Mouse (Mus musculus): Measurements from ENCODE around the gene Wdr73. TPM values are rescaled to one million over a fixed set of nuclear protein-coding genes. Genes with fewer than 3 reads are reported as not detected.
A peak's percentile ranks its signal among the peaks of the same experiment; 100 is the strongest.

Wdr73 gene
- total RNA-seq, 1 experiment from 2014 or later = 31.7 TPM

DNA sequence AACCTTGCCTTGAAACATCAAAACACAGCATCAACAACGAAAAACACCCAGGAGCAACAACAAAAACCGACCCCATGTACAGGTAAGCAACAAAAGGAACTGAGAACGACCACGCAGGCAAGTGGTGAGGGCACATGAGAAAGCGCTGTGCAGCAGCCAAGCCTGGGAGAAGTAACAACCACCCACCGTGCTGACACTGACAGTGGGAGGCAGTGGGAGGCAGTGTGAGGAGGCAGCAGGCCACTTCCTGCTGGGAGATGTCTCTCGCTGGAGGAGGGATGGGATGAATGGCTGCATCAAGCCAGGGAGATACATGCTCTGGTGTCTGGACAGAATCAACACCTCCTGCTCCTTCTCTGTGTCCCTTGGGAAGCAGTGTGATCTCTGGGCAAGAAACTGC is 3.9 kb downstream of the Wdr73 start:
- ATAC-seq (replicated peaks; ENCODE audit: low read depth, poor library complexity, severe bottlenecking) = no peak

DNA sequence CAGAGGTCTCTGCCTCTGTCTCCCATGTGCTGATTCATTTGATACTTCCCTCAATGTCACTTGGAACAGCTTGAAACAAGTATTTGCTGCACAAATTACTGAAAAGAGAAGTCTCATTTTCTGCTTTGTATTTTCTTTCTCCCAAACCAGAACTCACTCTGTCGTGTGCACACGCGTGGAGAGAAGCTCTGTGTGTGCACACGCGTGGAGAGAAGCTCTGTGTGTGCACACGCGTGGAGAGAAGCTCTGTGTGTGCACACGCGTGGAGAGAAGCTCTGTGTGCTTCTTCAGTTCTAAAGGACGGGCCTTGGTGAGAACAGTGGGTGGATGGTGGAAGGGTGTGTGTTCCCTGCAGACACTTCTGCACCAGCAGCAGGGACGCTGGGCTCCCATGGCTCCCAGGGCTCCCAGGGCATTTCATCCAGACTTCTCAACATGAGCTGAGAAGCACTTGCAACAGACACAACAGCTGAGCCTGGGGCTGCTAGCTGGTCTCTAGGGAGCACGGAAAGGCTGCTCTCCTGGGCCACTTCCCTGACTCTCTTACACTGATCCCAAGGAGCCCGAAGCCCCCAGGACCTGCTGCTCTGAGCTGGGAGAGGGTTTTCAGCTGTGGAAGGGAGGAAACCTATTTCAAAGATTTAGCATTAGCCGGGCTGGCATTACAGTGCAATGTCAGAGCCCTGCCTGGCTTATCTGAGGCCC is 6.1 kb downstream of the Wdr73 start:
- no peak for ATAC-seq (replicated peaks; ENCODE audit: low read depth, poor library complexity, severe bottlenecking)

DNA sequence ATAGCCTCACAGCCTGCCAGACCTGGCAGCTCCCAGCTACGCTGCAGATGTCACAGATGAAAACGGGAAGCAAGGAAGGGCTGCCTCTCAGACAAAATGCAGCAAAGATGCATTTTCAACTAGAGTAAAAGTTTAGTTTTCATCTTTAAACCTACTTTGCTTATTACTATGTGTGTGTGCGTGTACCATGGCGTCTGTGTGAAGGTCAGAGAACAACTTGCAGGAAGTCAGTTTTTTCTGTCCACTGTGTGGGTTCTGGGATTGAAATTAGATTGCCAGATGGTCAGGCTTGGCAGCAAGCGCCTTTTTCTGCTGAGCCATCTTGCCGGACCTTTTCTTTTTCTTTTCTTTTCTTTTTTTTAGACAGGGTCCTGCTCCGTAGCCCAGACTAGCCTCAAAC is 6.9 kb downstream of the Wdr73 start:
- ATAC-seq (replicated peaks; ENCODE audit: low read depth, poor library complexity, severe bottlenecking) = no peak

GRCm38 (mm10) chr7:80893753-80894129 is 7.3 kb downstream of the Wdr73 start:
- ATAC-seq (replicated peaks; ENCODE audit: low read depth, poor library complexity, severe bottlenecking) = no peak

- ATAC-seq (replicated peaks; ENCODE audit: low read depth, poor library complexity, severe bottlenecking) = no peak
These were observed 7.8 kb downstream of the Wdr73 start for GRCm38 (mm10) chr7:80893086-80893752.

DNA sequence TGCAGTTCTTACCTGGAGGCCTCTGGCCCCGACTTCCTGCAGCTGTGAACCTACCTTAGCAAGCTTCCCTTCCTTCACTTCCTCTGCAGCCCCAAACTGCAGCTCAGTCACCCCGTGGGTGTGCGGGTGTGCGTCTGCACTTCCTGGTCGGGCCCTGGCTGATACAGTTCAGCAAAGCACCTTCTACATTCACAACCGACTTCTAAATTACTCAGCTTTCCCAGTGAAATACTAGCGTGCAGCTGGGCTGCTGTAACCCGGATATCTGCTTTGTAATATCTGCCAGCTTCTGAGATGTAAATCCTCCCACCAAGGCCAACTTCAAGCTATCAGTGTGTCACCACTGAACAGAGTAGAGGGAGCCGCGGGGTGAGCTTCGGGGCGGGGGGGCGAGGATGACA is 11.2 kb downstream of the Wdr73 start:
- ATAC-seq (replicated peaks; ENCODE audit: low read depth, poor library complexity, severe bottlenecking) = peak; percentile 46

DNA sequence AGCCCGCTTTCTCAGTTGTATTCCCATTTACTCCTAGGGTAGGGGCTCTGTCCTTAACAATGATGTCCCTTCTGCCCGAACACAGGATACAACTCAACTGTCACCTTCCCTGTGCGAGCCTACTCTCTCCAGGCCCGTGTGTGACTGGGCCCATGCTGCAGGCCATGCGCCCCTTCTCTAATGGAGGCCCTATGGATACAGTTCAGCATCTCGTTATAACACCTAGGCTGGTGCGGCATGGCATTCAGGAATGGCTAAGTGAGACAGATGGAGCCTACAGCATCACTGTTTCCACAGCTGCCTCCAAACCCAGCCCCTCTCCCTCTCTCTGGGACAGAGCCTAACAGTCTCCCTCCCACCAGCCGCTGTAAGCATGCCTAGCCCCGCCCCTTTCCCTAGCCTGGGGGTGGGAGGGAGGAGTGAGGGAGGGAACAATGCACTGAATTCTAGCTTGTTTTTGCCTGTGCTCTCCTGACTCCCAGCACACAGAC is 12.0 kb downstream of the Wdr73 start:
- ATAC-seq (replicated peaks; ENCODE audit: low read depth, poor library complexity, severe bottlenecking) = peak; percentile 64

DNA sequence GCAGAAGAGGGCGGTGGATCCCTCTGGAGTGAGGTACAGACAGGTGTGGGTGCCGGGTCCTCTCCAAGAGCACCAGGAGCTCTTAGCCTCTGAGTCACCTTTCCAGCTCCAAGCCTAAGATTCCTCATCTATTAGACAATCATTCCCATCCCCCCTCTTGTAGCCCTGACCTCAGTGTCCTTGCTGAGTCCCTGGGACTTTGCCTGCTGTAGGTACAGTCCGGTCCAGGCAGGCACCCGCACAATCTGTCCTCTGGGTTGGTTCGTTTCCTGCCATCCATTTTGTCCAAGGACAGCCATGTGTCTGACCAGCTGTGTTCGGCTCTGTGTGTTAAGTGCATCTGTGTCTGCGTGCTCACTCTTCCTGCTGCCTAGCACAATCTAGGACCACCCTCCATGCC is 12.5 kb downstream of the Wdr73 start:
- ATAC-seq (replicated peaks; ENCODE audit: low read depth, poor library complexity, severe bottlenecking) = no peak

DNA sequence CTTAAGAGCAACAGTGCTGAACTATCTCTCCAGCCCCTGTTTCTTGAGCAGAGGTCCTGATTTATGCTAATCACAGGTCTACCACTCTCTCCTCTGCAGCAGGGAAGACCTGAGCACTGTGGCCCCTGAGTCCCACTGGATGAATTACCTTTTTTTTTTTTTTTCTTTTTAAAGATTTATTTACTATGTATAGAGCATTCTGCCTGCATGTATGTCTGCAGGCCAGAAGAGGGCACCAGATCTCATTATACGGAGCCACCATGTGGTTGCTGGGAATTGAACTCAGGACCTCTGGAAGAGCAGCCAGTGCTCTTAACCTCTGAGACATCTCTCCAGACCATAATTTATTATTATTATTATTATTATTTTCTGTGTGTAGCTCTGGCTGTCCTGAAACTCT is 15.4 kb downstream of the Wdr73 start:
- no peak for ATAC-seq (replicated peaks; ENCODE audit: low read depth, poor library complexity, severe bottlenecking)

DNA sequence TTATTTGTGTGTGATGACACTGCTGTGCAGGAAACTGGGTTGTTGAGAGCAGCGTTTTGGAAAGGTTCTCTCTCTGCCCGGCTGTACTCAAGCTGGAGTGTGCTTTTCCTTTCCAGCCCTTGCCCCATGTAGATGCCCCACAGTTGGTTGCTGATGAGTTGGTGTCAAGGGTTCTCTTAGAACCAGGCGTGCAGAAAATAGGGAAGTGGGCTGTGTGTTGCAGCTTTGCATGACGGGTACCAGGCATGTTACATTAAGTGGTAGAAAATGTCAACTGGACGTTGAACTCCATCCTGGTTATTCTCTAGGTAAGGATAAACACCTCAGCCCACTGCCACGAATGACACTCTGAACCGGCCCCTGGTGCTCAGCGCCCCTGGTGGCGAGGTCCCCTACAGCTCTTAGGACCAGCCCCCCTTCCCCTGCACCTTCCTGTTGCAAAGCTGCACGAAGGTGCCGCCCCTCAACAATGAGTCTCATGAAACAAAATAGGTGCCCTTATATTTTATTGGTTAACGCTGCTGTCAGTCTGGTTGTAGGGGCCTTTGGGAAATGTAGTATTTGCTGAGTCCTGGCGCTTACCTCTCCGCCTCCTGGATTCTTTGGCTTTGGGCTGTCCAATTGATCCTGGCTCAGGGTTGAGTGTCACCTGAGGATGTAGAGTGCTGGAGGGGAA is 18.1 kb downstream of the Wdr73 start:
- peak; percentile 97 for ATAC-seq (replicated peaks; ENCODE audit: low read depth, poor library complexity, severe bottlenecking)

- no peak for ATAC-seq (replicated peaks; ENCODE audit: low read depth, poor library complexity, severe bottlenecking)
These were observed 25.3 kb downstream of the Wdr73 start for GRCm38 (mm10) chr7:80875727-80876126.

DNA sequence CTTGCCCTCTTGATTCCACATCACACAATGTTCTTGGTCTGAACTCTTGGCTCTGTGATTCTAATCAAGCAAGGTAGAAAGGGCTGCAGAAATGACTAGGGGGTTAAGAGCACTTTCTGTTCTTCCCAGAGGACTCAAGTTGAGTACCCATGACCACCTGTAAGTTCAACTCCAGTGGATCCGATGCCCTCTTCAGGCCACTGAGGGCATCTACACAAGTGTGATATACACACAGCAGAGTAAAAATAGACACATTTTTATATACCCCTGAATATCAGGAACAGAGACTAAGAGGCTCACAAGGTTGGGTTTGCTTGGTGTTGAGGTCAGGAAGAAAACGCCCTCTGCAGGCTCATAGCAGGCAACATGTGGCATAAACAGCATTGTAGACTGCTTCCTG is 27.4 kb downstream of the Wdr73 start:
- no peak for ATAC-seq (replicated peaks; ENCODE audit: low read depth, poor library complexity, severe bottlenecking)

GRCm38 (mm10) chr7:80873038-80873437 is 28.0 kb downstream of the Wdr73 start:
- peak; percentile 83 for ATAC-seq (replicated peaks; ENCODE audit: low read depth, poor library complexity, severe bottlenecking)

GRCm38 (mm10) chr7:80868686-80869085 is 32.4 kb downstream of the Wdr73 start:
- ATAC-seq (replicated peaks; ENCODE audit: low read depth, poor library complexity, severe bottlenecking) = no peak

DNA sequence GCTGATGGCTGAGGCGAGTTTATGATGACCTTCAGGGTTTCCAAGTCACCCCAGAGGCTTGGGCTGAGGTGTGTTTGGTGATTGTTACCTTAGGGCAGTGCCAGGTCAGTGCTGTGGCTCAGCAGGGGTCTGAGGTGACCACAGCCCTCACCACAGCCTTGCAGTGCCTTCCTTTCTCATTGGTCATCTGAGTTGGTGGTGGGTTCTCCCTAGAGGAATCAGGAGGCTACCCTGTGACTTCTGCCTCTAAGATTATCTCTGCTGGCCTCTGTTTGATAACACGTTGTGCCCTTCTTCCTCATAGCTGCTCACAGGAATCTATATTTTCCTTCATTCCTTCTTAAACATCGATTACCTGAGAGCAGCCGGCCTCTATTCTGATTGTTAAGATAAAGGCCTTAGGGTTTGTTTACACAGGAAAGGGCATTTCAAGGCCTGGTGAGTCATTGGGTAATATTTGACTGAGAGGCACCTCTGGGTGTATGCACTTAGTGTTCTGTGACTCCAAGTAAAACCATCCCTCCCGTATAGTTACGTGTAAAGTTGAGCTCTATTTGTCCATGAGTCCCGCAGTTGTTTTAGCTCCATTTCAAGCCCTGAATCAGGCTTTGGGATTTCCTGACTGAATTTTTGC is 34.4 kb downstream of the Wdr73 start:
- ATAC-seq (replicated peaks; ENCODE audit: low read depth, poor library complexity, severe bottlenecking) = no peak

- ATAC-seq (replicated peaks; ENCODE audit: low read depth, poor library complexity, severe bottlenecking) = no peak
These were observed 35.5 kb downstream of the Wdr73 start for GRCm38 (mm10) chr7:80865521-80865920.

GRCm38 (mm10) chr7:80864831-80865230 is 36.2 kb downstream of the Wdr73 start:
- peak; percentile 77 for ATAC-seq (replicated peaks; ENCODE audit: low read depth, poor library complexity, severe bottlenecking)

DNA sequence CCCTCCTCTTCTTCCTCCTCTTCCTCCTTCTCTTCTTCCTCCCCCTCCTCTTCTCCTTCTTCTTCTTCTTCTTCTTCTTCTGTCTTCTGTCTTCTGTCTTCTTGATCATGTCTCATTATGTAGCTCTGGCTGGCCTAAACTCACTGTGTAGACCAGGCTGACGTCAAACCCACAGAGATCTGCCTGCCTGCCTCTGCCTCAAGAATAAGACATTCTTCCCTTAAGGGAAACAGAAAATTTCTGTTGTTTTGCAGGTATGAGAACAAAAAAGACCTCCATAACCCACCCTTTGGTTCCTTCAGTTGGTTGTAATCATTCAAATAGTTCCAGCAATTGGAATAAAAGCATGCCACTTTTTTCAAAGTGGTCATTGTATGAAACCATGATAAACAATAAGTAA is 36.9 kb downstream of the Wdr73 start:
- no peak for ATAC-seq (replicated peaks; ENCODE audit: low read depth, poor library complexity, severe bottlenecking)

DNA sequence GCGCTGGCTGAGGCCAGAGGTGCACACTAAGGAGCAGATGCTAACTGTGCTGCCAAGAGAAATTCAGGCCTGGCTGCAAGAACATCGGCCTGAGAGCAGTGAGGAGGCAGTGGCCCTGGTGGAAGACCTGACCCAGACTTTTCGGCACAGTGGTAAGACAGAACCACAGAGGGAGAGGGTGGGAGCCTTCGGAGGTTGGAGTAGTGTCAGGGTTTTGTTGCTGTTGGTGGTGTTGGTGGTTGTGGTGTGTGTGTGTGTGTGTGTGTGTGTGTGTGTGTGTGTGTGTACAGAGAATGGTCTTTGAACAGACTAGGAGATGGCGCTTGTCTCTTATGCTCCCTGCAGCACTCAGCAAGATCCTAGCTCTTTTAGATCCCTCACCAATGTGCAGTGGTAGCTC is 37.5 kb downstream of the Wdr73 start:
- no peak for ATAC-seq (replicated peaks; ENCODE audit: low read depth, poor library complexity, severe bottlenecking)

GRCm38 (mm10) chr7:80862475-80862874 is 38.6 kb downstream of the Wdr73 start:
- peak; percentile 40 for ATAC-seq (replicated peaks; ENCODE audit: low read depth, poor library complexity, severe bottlenecking)

Measured in common myeloid progenitor, adult 5-6 weeks (primary cell).